8 mouse cellular contexts compared by ENCODE assay signal in genomic region chr7:103806856-103807255, GRCm38 (mm10). TPM values are rescaled to one million over a fixed set of nuclear protein-coding genes. Genes with fewer than 3 reads are reported as not detected.
DNase-seq lines count a peak whose midpoint lies in the region; ATAC-seq and TF ChIP-seq lines count a peak whose summit lies in the region.
"Had no signal": no experiment of that assay in that cellular context is flagged by ENCODE, and none has a peak within 500 bp of the region (broad histone marks: within the 10 kb centered on the region; RNA-seq: fewer than 3 reads in every experiment).

No protein-coding gene starts in this region.

- H3K4me2 ChIP-seq in liver, embryonic 13.5 days: no peak overlapping the region

- H3K9me3 ChIP-seq in liver, embryonic 13.5 days (replicated peaks): no peaks in the 10 kb centered on the region
- H3K9me3 ChIP-seq: megakaryocyte, embryonic 14.5 days had no signal

- no peaks in the 10 kb centered on the region for H3K27me3 ChIP-seq in kidney, adult 2 months (replicated peaks; ENCODE audit: control insufficient read depth, insufficient read depth, low read length)
- no peaks in the 10 kb centered on the region for H3K27me3 ChIP-seq in liver, embryonic 13.5 days
- H3K27me3 ChIP-seq: megakaryocyte, embryonic 14.5 days had no signal

- H3K4me3 ChIP-seq in kidney, adult 2 months (ENCODE audit: insufficient read depth, low read depth, low read length): no peak overlapping the region
- H3K4me3 ChIP-seq in liver, embryonic 13.5 days (replicated peaks): no peak overlapping the region
- H3K4me3 ChIP-seq: megakaryocyte, embryonic 14.5 days had no signal

- no peak overlapping the region for H3K27ac ChIP-seq in kidney, adult 2 months (ENCODE audit: insufficient read depth, low read depth, low read length)
- peak overlapping the region; percentile 97 for H3K27ac ChIP-seq in liver, embryonic 13.5 days

- 0 out of 2 replicates have a peak, but pooled peaks have one; percentile 20 for TF ChIP-seq CTCF in kidney, adult 2 months (conservative IDR thresholded peaks at IDR 0.05; ENCODE audit: insufficient read depth, insufficient read length, low read depth, low read length)

- TF ChIP-seq POLR2A in kidney, adult 2 months (IDR thresholded peaks at IDR 0.05; ENCODE audit: low read depth, low read length): no peak

- no peaks in the 10 kb centered on the region for H3K36me3 ChIP-seq in kidney, adult 2 months (ENCODE audit: control insufficient read depth, insufficient read depth, low read length)
- H3K36me3 ChIP-seq in liver, embryonic 13.5 days: no peaks in the 10 kb centered on the region

- H3K4me1 ChIP-seq in kidney, adult 2 months (ENCODE audit: control insufficient read depth, insufficient read depth, low read length): no peaks in the 10 kb centered on the region
- peaks cover 34% of the 10 kb centered on the region for H3K4me1 ChIP-seq in liver, embryonic 13.5 days (replicated peaks)

- H3K9ac ChIP-seq in liver, embryonic 13.5 days: peak overlapping the region; percentile 46; the same call in 1 of the 2 replicates

- DNase-seq in kidney, adult 2 months: peak; percentile 4
- no peak for DNase-seq in kidney, postnatal 14 days
- DNase-seq in 3T3-L1 (ENCODE audit: low read depth, low spot score): peak; percentile 35
- peak; percentile 28 to 32 for DNase-seq in B cell, adult 2 months
- peak; percentile 68 for DNase-seq in embryo, embryonic 10 days (ENCODE audit: low spot score)
- DNase-seq in liver, embryonic 13.5 days: peak; percentile 52
- DNase-seq in T-cell, adult 2 months (ENCODE audit: low spot score): no peak

- ATAC-seq in liver, embryonic 13.5 days (ENCODE audit: low read depth): no peak

- WGBS in kidney, adult 2 months: 49% methylated on average over 1 of the region's 1 CpGs
- 69% methylated on average over 1 of the region's 1 CpGs for WGBS in liver, embryonic 13.5 days (ENCODE audit: insufficient replicate concordance)

RNA-seq across cellular contexts. Expression of gene Hbb-bt, which starts 6.9 kb away (rescaled TPM):
- 323 and 441 TPM in 2 replicates for polyA plus RNA-seq in kidney, adult 2 months (2012; rRNA removed)
- 49,070 and 53,102 TPM in 2 replicates for polyA plus RNA-seq in liver, embryonic 13.5 days (2015; fragmentation: Nextera tagmentation; extraction: Ambion mirVana)

RNA-seq across cellular contexts. Expression of gene Olfr67, which starts 15.2 kb away (rescaled TPM):
- polyA plus RNA-seq in kidney, adult 2 months (2012; rRNA removed): not detected in 2 replicates
- polyA plus RNA-seq in liver, embryonic 13.5 days (2015; fragmentation: Nextera tagmentation; extraction: Ambion mirVana): not detected in 2 replicates

RNA-seq across cellular contexts. Expression of gene Hbb-bs, which starts 21.0 kb away (rescaled TPM):
- polyA plus RNA-seq in kidney, adult 2 months (2012; rRNA removed): 3,704 and 5,002 TPM in 2 replicates
- 91,050 and 104,119 TPM in 2 replicates for polyA plus RNA-seq in liver, embryonic 13.5 days (2015; fragmentation: Nextera tagmentation; extraction: Ambion mirVana)

RNA-seq across cellular contexts. Expression of gene Olfr68, which starts 27.4 kb away (rescaled TPM):
- not detected in 2 replicates for polyA plus RNA-seq in kidney, adult 2 months (2012; rRNA removed)
- not detected in 2 replicates for polyA plus RNA-seq in liver, embryonic 13.5 days (2015; fragmentation: Nextera tagmentation; extraction: Ambion mirVana)

RNA-seq across cellular contexts. Expression of gene Hbb-bh2, which starts 33.5 kb away (rescaled TPM):
- not detected in 2 replicates for polyA plus RNA-seq in kidney, adult 2 months (2012; rRNA removed)
- polyA plus RNA-seq in liver, embryonic 13.5 days (2015; fragmentation: Nextera tagmentation; extraction: Ambion mirVana): 0.32 and 0.36 TPM in 2 replicates

Comparison
In these comparisons a context has a peak if more than half of its experiments do, and no peak if none do; other contexts are left out.
1. DNase-seq: peak in kidney, adult 2 months (single experiment), 3T3-L1 (single experiment), B cell, adult 2 months (2 of 2), embryo, embryonic 10 days (single experiment) and liver, embryonic 13.5 days (single experiment); none in kidney, postnatal 14 days (single experiment) and T-cell, adult 2 months (single experiment).
2. RNA of gene Hbb-bt, which starts 6.9 kb away (polyA plus RNA-seq): 49,070 to 53,102 TPM in liver, embryonic 13.5 days; 323 to 441 TPM in kidney, adult 2 months; every median in the first group is over 100 times any median in the second.
3. RNA of gene Hbb-bs, which starts 21.0 kb away (polyA plus RNA-seq): 91,050 to 104,119 TPM in liver, embryonic 13.5 days; 3,704 to 5,002 TPM in kidney, adult 2 months; every median in the first group is over 10 times any median in the second.